Mouse (Mus musculus) kidney, embryonic 14.5 days (tissue): ENCODE data around the gene Syn3. TPM values are rescaled to one million over a fixed set of nuclear protein-coding genes. Genes with fewer than 3 reads are reported as not detected.
"Not testable (repeated sequence)": the region's sequence is repeated elsewhere in the genome, so short reads cannot be mapped to it uniquely, and the experiment has no call there.

ENCODE experiments used
- ATAC-seq: fragments of 200-750 bp; cut with Nextera tagmentation; 2 replicates; pipeline ENCODE4 v1.8.0; 2017; ENCODE audit warnings: moderate number of reproducible peaks, mild to moderate bottlenecking, moderate TSS enrichment, moderate library complexity; ENCODE audit not compliant: low FRiP score, low TSS enrichment
- H3K27ac ChIP-seq: fragments of 300-500 bp; sonication (generic); 2 replicates; pipeline ENCODE4 v1.5.1; 2014; ENCODE audit warnings: low read depth, mild to moderate bottlenecking, low read length, moderate library complexity, mixed read lengths
- H3K27me3 ChIP-seq: fragments of 300-500 bp; sonication (generic); 2 replicates; pipeline ENCODE4 v1.6.1; 2014; ENCODE audit warnings: mild to moderate bottlenecking, low read length; ENCODE audit not compliant: control insufficient read depth, insufficient read depth
- H3K36me3 ChIP-seq: fragments of 300-500 bp; sonication (generic); 2 replicates; pipeline ENCODE4 v1.6.1; 2014; ENCODE audit warnings: low read length, mixed read lengths; ENCODE audit not compliant: control insufficient read depth, insufficient read depth
- H3K4me1 ChIP-seq: fragments of 300-500 bp; sonication (generic); 2 replicates; pipeline ENCODE4 v1.6.1; 2014; ENCODE audit warnings: low read length, mixed read lengths; ENCODE audit not compliant: control insufficient read depth, insufficient read depth
- H3K4me2 ChIP-seq: fragments of 300-500 bp; sonication (generic); replicated peaks from 2 replicates; pipeline ENCODE4 v1.6.1; 2014; ENCODE audit warnings: low read depth, mild to moderate bottlenecking, low read length
- H3K4me3 ChIP-seq: fragments of 300-500 bp; sonication (generic); 2 replicates; pipeline ENCODE4 v1.5.1; 2014; ENCODE audit warnings: mild to moderate bottlenecking, low read length
- H3K9ac ChIP-seq: fragments of 300-500 bp; sonication (generic); 2 replicates; pipeline ENCODE4 v1.6.1; 2014; ENCODE audit warnings: low read depth, mild to moderate bottlenecking, low read length, moderate library complexity
- H3K9me3 ChIP-seq: fragments of 300-500 bp; sonication (generic); 2 replicates; pipeline ENCODE4 v1.6.1; 2016; ENCODE audit warnings: low read length; ENCODE audit not compliant: control insufficient read depth
- WGBS: fragments of 180-500 bp; shearing (Covaris S2); extraction: QIAGEN DNeasy Blood & Tissue Kit; methylation state at CpG from one replicate; pipeline ENCODE4 v1.1.7; 2014; 5-methylcytosine and 5-hydroxymethylcytosine counted together
- polyA plus RNA-seq: library from polyadenylated mRNA; unstranded; fragments of >200 nt; fragmentation: Nextera tagmentation; extraction: Ambion mirVana; gene quantifications from 2 replicates; pipeline ENCODE4 v1.2.1, GENCODE M21; 2014

Syn3 gene
- polyA plus RNA-seq, 1 experiment from 2014 or later = 8.4 TPM

DNA sequence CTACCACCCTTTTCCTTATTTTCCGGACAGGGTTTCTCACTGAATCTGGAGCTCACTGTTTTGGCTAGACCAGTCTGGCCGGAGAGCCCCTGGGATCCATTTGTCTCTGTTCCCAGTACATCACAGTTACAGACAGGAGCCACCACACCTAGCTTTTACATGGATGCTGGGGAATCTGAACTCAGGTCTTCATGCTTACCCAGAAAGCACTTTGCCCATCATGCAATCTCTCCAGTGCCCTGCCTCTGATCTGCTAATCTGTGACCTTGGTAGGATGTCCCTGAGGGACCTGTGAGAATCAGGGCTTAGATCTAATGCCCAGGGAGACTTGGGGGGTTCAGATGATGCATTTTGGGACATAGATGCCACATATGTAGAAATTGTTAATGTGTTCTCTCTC lies 373.3 kb downstream of the Syn3 start:
- WGBS = 85% methylated on average over 2 of the region's 2 CpGs
- no peak overlapping the region for H3K4me3 ChIP-seq
- no peak overlapping the region for H3K4me2 ChIP-seq
- H3K9me3 ChIP-seq = no peaks in the 10 kb centered on the region
- H3K27me3 ChIP-seq = no peaks in the 10 kb centered on the region
- no peak overlapping the region for H3K9ac ChIP-seq
- no peak overlapping the region for H3K27ac ChIP-seq
- no peaks in the 10 kb centered on the region for H3K4me1 ChIP-seq
- no peak for ATAC-seq
- H3K36me3 ChIP-seq = no peaks in the 10 kb centered on the region

DNA sequence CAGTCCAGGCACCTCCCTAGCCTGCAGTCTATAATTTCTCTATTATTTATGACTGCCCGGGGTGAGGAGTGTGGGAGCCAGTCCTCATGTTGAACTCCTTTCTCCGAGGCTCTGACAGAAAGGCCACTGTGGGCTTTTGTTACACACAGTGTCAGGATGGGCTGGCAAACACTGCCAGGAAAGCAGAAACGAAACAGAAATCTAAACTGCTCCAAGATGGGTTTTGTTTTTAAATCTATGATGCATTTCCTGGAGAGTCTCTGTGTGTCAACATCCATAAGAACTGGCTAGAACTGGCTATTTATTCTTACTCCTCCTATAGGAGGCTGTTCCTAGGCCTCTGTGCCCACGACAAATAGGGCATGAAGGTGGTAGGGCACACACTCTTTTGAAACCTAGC lies 374.6 kb downstream of the Syn3 start:
- no peak overlapping the region for H3K4me3 ChIP-seq
- no peaks in the 10 kb centered on the region for H3K27me3 ChIP-seq
- no peak overlapping the region; the same call in 1 of the 2 replicates for H3K9ac ChIP-seq
- no peaks in the 10 kb centered on the region for H3K4me1 ChIP-seq
- WGBS = 24% methylated on average over 4 of the region's 4 CpGs
- H3K27ac ChIP-seq = no peak overlapping the region
- ATAC-seq = peak; percentile 73
- H3K4me2 ChIP-seq = no peak overlapping the region
- H3K9me3 ChIP-seq = no peaks in the 10 kb centered on the region
- no peaks in the 10 kb centered on the region for H3K36me3 ChIP-seq

DNA sequence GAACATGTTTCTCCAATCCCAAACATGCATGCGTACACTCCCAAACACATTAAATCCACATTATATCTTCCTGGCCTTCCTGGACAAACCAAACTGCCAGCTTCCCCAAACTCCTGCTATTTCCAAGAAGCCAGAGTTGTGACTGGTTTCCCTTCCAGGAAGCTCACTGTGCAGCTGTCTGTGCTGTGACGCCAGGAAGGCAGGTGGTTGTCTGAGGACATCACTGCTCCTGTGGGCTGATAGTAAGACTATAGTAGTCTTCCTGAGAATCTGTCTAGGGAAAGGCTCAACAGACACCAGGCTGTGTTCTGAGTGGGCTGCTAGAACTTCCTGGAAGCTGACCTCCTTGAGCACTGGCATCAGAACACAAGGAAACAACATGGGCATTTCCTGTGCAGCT lies 375.5 kb downstream of the Syn3 start:
- WGBS = 91% methylated on average over 2 of the region's 2 CpGs
- ATAC-seq = no peak

DNA sequence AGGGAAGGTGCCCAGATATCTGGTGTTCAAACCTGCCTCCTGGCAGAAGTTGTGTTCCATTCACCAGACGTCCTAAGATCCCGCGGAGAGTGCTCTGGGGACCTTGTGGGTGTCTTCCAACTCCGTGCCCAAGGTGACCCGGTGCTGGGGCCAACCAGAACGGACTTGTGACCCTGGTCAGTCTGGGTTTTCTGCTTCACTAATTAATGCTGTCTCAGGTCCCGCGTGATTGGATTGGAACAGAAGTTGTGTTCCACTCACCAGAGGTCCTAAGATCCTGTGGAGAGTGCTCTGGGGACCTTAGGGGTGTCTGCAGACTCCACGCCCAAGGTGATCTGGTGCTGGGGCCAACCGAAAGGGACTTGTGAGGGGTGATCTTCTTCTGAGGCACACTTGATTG lies 376.2 kb downstream of the Syn3 start:
- WGBS = 90% methylated on average over 10 of the region's 10 CpGs
- H3K27me3 ChIP-seq, H3K4me2 ChIP-seq, ATAC-seq, H3K36me3 ChIP-seq, H3K27ac ChIP-seq, H3K4me1 ChIP-seq, H3K4me3 ChIP-seq, H3K9me3 ChIP-seq, H3K9ac ChIP-seq: not testable (repeated sequence)

More for the DNA sequence above, 375.5 kb downstream of the Syn3 start:
- Histone ChIP-seq H3K4me3 (no peak overlapping the region), H3K36me3 (no peaks in the 10 kb centered on the region), H3K9me3 (no peaks in the 10 kb centered on the region), H3K4me1 (no peaks in the 10 kb centered on the region), H3K4me2 (no peak overlapping the region), H3K27me3 (no peaks in the 10 kb centered on the region), H3K27ac (no peak overlapping the region), H3K9ac (no peak overlapping the region)

DNA sequence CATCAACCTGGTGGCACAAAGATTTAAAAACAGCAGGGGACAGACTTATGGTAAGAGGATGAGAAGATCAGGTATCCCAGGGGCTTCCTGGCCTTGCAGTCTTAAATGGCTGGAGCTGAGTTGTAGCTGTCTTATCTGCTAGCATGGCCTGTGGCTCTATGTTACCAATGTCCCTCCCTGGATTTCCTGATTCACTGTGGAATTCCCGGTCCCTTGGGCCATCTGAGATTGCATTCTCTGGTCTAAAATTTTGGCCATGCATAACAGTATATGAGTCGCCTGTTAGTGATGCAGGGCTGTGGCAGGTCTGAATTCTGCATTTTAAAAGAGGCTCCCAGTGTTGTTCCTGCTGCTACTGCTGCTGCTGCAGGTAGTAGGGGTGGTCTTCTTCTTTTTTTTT lies 382.4 kb downstream of the Syn3 start:
- Histone ChIP-seq H3K4me2 (no peak overlapping the region), H3K4me1 (0 out of 2 replicates have a peak, but pooled peaks cover 3% of the 10 kb centered on the region), H3K4me3 (no peak overlapping the region), H3K27ac (no peak overlapping the region), H3K36me3 (no peaks in the 10 kb centered on the region), H3K9me3 (no peaks in the 10 kb centered on the region), H3K27me3 (no peaks in the 10 kb centered on the region), H3K9ac (no peak overlapping the region)
- ATAC-seq = no peak
- WGBS = 76% methylated on average over 2 of the region's 2 CpGs

DNA sequence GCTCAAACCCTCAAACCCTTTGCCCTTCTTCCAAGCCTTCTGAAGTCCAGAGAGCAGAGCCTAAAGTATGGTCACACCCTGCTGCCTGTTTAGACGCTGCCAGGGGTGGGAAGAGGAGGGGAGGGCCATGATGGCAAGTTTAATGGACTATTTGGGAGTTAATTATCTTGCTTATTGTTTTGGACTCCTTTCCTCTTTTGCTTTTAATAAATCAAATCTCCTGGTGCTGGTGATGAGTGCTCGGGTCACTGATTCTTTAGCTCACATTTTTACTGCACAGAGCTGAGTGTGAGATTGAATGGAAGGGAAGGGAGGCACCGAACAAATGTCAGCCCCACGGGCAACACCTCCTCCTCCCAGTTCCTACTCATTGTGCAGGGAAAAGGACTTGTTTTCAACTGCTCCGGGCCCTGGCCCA lies 384.3 kb downstream of the Syn3 start:
- Histone ChIP-seq H3K4me3 (no peak overlapping the region), H3K9me3 (no peaks in the 10 kb centered on the region), H3K36me3 (no peaks in the 10 kb centered on the region), H3K4me2 (no peak overlapping the region), H3K9ac (no peak overlapping the region), H3K27ac (no peak overlapping the region), H3K4me1 (0 out of 2 replicates have a peak, but pooled peaks cover 3% of the 10 kb centered on the region), H3K27me3 (no peaks in the 10 kb centered on the region)
- peak; percentile 85 for ATAC-seq
- WGBS = 12% methylated on average over 5 of the region's 5 CpGs

DNA sequence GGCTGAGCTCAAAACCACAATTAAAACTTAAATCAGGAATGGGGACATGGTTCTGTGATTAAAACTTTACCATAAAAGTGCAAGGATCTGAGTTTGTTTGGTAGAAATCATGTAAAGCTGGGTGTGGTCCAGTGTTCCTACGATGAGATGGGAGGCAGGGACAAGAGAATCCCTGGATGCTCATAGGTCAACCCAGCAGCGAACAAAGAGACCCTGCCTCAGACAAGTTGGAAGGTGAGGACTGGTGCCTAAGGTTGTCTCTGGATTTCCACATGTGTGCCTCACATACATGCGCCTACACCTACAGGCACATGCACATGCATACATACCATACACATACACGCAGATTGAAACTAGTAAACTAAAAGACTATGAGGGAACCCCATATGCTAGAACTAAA lies 389.9 kb downstream of the Syn3 start:
- Histone ChIP-seq H3K9me3 (no peaks in the 10 kb centered on the region), H3K4me2 (no peak overlapping the region), H3K27ac (no peak overlapping the region), H3K27me3 (no peaks in the 10 kb centered on the region), H3K9ac (no peak overlapping the region), H3K36me3 (no peaks in the 10 kb centered on the region), H3K4me1 (peaks cover 4% of the 10 kb centered on the region; the same call in 1 of the 2 replicates), H3K4me3 (no peak overlapping the region)
- 94% methylated on average over 4 of the region's 4 CpGs for WGBS
- ATAC-seq = no peak

DNA sequence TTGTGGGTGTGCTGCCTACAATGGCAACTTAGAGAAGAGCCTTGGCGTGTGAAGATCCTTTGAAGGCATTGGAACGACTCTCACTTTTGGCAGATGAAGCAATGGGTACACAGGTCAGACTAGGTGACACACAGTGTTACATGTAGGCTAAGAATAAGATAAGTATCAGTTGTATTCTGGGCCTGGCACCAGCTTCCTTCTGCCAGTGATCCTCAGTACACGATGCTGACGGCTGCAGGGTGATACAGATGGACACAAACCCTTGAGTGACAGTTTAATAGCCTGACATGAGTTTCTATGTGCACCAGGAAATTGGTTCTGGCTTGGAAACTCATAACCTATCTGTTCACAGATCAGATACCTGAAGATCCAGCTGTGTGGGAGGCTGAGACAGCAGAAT lies 391.0 kb downstream of the Syn3 start:
- WGBS = 60% methylated on average over 4 of the region's 4 CpGs
- Histone ChIP-seq H3K27me3 (no peaks in the 10 kb centered on the region), H3K36me3 (no peaks in the 10 kb centered on the region), H3K4me1 (peaks cover 4% of the 10 kb centered on the region; the same call in 1 of the 2 replicates), H3K9me3 (no peaks in the 10 kb centered on the region), H3K4me3 (no peak overlapping the region), H3K27ac (no peak overlapping the region), H3K4me2 (no peak overlapping the region), H3K9ac (no peak overlapping the region)
- ATAC-seq = no peak

DNA sequence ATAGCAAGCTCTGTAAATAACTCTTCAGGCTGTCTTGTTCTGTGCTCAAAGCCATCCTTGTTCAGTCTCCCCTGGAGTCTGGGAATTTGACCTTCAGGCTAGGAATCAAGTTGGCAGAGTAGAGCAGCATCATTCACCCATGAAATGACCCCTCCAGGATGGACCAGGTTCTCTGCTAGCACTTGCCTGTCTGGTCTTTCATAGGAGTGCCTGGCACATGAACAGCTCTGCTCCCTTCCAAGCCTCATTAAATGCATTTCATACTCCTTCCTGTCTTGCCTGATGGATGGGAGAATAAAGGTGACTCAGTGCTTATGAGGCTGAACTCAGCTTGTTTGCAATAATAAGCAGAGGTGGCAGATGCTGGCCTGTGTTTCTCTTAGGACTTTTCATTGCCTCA lies 394.7 kb downstream of the Syn3 start:
- no peak overlapping the region for H3K27ac ChIP-seq
- H3K27me3 ChIP-seq = no peaks in the 10 kb centered on the region
- H3K36me3 ChIP-seq = no peaks in the 10 kb centered on the region
- H3K9me3 ChIP-seq = peaks cover 7% of the 10 kb centered on the region; the same call in 1 of the 2 replicates
- no peak overlapping the region for H3K9ac ChIP-seq
- no peak overlapping the region for H3K4me2 ChIP-seq
- peak; percentile 93 for ATAC-seq
- no peak overlapping the region for H3K4me3 ChIP-seq
- H3K4me1 ChIP-seq = peaks cover 4% of the 10 kb centered on the region; the same call in 1 of the 2 replicates
